Mouse (Mus musculus) midbrain, embryonic 10.5 days (tissue): ENCODE results near the gene Ndufaf7. TPM values are rescaled to one million over a fixed set of nuclear protein-coding genes. Genes with fewer than 3 reads are reported as not detected.

Source experiments
- DNase-seq: peaks from one replicate; pipeline ENCODE4 v3.0.0-alpha.2; 2017; ENCODE audit warnings: low spot score
- H3K27ac ChIP-seq: fragments of 300-500 bp; sonication (generic); replicated peaks from 2 replicates; pipeline ENCODE4 v1.5.1; 2016; ENCODE audit warnings: mild to moderate bottlenecking
- H3K27me3 ChIP-seq: fragments of 300-500 bp; sonication (generic); 2 replicates; pipeline ENCODE4 v1.6.1; 2016; ENCODE audit warnings: low read depth, mild to moderate bottlenecking; ENCODE audit not compliant: poor library complexity, severe bottlenecking
- H3K36me3 ChIP-seq: fragments of 300-500 bp; sonication (generic); 2 replicates; pipeline ENCODE4 v1.6.1; 2016; ENCODE audit warnings: mild to moderate bottlenecking, moderate library complexity
- H3K4me1 ChIP-seq: fragments of 300-500 bp; sonication (generic); 2 replicates; pipeline ENCODE4 v1.6.1; 2016
- H3K4me3 ChIP-seq: fragments of 300-500 bp; sonication (generic); 2 replicates; pipeline ENCODE4 v1.5.1; 2016; ENCODE audit warnings: mild to moderate bottlenecking, moderate library complexity
- H3K9me3 ChIP-seq: fragments of 300-500 bp; sonication (generic); replicated peaks from 2 replicates; pipeline ENCODE4 v1.6.1; 2016; ENCODE audit warnings: mild to moderate bottlenecking
- WGBS: fragments of 180-500 bp; shearing (Covaris S2); methylation state at CpG from one replicate; pipeline ENCODE4 v1.1.7; 2016; 5-methylcytosine and 5-hydroxymethylcytosine counted together
- polyA plus RNA-seq: library from polyadenylated mRNA; unstranded; fragments of >200 nt; fragmentation: Nextera tagmentation; extraction: Ambion mirVana; gene quantifications from 2 replicates; pipeline ENCODE4 v1.2.1, GENCODE M21; 2016

Ndufaf7 gene
- polyA plus RNA-seq, 1 experiment from 2014 or later: 55.7 TPM

DNA sequence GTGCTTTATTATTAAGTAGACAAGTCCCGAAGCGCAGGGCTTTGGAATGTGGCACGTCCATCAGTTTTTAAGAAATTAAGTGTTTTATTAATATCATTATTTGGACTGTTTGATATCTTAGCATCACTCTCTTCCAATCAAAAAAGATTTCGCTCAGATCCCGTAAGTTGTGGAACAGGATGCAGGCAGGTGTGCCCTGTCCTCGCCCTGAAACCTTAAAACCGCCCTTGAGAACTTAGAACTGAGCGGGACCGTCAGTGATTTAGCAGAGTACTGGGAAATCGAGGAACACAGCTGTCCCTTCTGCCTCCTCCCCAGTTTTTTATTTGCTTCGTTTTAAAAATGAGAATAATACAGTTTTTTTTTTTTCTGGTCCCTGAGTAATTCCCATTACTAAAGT lies 20.0 kb upstream of the Ndufaf7 start:
- Histone ChIP-seq H3K27me3 (no peaks in the 10 kb centered on the region), H3K9me3 (no peaks in the 10 kb centered on the region), H3K4me1 (peaks cover 21% of the 10 kb centered on the region), H3K27ac (peak overlapping the region; percentile 90), H3K36me3 (peaks cover 39% of the 10 kb centered on the region), H3K4me3 (peak overlapping the region; percentile 83)
- WGBS: 5% methylated on average over 11 of the region's 11 CpGs
- no peak for DNase-seq

- Histone ChIP-seq H3K36me3 (peaks cover 47% of the 10 kb centered on the region), H3K4me3 (peak overlapping the region; percentile 83), H3K4me1 (peaks cover 21% of the 10 kb centered on the region), H3K27ac (no peak overlapping the region), H3K9me3 (no peaks in the 10 kb centered on the region), H3K27me3 (no peaks in the 10 kb centered on the region)
- no peak for DNase-seq
- 47% methylated on average over 6 of the region's 6 CpGs for WGBS
These were observed 19.2 kb upstream of the Ndufaf7 start for GRCm38 (mm10) chr17:78917696-78918095.

DNA sequence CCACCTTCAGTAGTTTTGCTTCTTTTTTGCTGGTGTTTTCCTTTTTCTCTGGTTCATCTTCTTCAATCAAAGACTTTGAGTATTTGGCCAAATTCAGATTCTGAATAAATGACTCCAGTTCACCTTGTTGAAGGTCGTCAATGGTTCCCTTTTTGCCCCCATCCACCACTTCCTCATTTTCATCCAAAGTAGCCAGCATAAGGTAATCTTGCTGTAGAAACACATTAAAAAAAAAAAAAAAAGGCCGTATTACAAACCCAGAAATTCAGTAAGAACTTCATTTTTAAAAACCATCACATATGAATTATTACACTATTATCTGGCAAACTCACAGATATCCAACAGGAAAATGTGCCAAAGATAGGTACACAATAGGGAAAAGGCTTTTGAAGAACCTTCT lies 1.1 kb upstream of the Ndufaf7 start:
- Histone ChIP-seq H3K27me3 (no peaks in the 10 kb centered on the region), H3K36me3 (peaks cover 53% of the 10 kb centered on the region), H3K4me3 (peak overlapping the region; percentile 86), H3K9me3 (no peaks in the 10 kb centered on the region), H3K4me1 (peaks cover 23% of the 10 kb centered on the region), H3K27ac (no peak overlapping the region)
- no peak for DNase-seq
- 92% methylated on average over 2 of the region's 2 CpGs for WGBS

DNA sequence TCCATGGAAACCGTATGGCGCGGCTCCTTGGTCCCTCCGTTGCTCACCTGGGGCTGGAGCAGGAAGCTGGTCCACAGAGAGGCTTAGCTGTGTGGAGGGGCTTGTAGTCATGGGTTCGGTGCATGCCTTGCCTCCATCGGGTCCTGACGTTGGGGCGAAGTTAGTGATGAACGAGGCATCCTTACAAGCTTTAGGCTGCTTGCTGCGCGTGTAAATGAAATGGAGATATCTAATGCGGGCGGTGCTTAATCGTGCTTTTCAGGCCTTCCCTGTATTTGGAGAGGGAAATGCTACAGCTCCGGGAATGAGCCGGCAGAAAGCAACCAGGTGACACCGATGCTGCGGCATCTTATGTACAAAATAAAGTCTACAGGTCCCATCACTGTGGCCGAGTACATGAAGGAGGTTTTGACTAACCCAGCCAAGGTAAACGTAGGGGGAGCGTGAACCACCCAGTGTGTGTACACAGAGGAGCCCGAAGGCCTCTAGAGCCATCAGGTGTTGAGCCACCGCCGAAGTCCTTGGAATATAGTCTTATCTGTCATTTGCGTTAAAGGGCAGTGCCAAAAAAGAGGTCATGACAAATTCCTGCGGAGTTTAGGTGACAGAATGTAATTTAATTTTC lies 405 bp downstream of the Ndufaf7 start:
- Histone ChIP-seq H3K4me3 (peak overlapping the region; percentile 86), H3K27me3 (no peaks in the 10 kb centered on the region), H3K36me3 (peaks cover 48% of the 10 kb centered on the region), H3K4me1 (peaks cover 23% of the 10 kb centered on the region), H3K27ac (peak overlapping the region; percentile 84), H3K9me3 (no peaks in the 10 kb centered on the region)
- WGBS: 10% methylated on average over 26 of the region's 26 CpGs
- no peak for DNase-seq

- DNase-seq: no peak
- no peaks in the 10 kb centered on the region for H3K27me3 ChIP-seq
- H3K27ac ChIP-seq: no peak overlapping the region
- no peak overlapping the region for H3K4me3 ChIP-seq
- WGBS: 96% methylated on average over 4 of the region's 4 CpGs
- H3K4me1 ChIP-seq: peaks cover 22% of the 10 kb centered on the region
- peaks cover 47% of the 10 kb centered on the region for H3K36me3 ChIP-seq
- no peaks in the 10 kb centered on the region for H3K9me3 ChIP-seq
These were observed 2.0 kb downstream of the Ndufaf7 start for GRCm38 (mm10) chr17:78938927-78939326.

DNA sequence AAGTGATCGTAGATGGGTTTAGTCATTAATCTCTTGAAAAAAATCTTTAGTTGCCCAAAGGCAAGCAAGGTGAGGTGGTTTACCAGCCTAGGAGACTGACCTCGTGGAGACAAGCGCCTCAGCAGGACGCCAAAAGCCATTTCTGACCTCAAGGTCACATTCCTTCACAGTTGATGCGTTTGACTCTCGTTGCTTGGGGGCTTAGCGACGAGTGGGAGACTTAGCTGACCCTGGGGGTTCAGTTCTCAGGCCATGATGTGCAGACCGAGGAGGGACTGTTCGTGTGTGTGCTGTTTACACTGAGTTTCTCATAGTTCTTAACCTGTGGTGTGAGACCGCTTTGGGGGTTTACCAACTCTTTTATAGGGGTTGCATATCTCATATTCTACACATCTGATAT lies 5.6 kb downstream of the Ndufaf7 start:
- H3K27ac ChIP-seq: no peak overlapping the region
- H3K4me3 ChIP-seq: no peak overlapping the region
- WGBS: 52% methylated on average over 11 of the region's 11 CpGs
- no peaks in the 10 kb centered on the region for H3K9me3 ChIP-seq
- no peaks in the 10 kb centered on the region for H3K27me3 ChIP-seq
- peaks cover 5% of the 10 kb centered on the region for H3K4me1 ChIP-seq
- H3K36me3 ChIP-seq: peaks cover 54% of the 10 kb centered on the region
- no peak for DNase-seq

GRCm38 (mm10) chr17:78951225-78951624 lies 14.3 kb downstream of the Ndufaf7 start:
- Histone ChIP-seq H3K27me3 (no peaks in the 10 kb centered on the region), H3K4me3 (no peak overlapping the region), H3K9me3 (no peaks in the 10 kb centered on the region), H3K4me1 (no peaks in the 10 kb centered on the region), H3K36me3 (peaks cover 96% of the 10 kb centered on the region), H3K27ac (no peak overlapping the region)
- no peak for DNase-seq
- 92% methylated on average over 5 of the region's 5 CpGs for WGBS

DNA sequence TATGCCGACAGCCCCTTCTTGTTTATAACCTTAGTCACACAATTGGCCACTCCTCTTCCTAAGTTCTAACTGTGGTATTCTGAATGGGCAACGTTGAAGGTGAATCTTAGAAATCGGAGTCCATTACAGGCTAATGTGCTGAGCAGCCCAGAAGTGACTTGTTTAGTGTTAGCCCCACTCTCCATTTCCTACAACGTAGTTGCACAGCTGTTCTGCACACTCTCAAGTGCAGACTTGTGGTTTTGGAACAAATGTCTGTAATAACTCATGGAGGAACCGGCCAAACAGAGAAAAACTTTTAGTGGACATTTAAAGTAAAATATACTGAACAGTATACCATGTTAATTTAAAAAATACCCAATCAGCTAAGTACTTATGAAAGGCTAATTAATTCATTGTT lies 15.1 kb downstream of the Ndufaf7 start:
- peaks cover 96% of the 10 kb centered on the region for H3K36me3 ChIP-seq
- no peak overlapping the region for H3K27ac ChIP-seq

GRCm38 (mm10) chr17:78953240-78953639 lies 16.3 kb downstream of the Ndufaf7 start:
- no peak overlapping the region for H3K4me3 ChIP-seq
- H3K9me3 ChIP-seq: no peaks in the 10 kb centered on the region
- H3K27me3 ChIP-seq: no peaks in the 10 kb centered on the region
- H3K36me3 ChIP-seq: peaks cover 95% of the 10 kb centered on the region
- H3K27ac ChIP-seq: no peak overlapping the region
- 92% methylated on average over 8 of the region's 8 CpGs for WGBS
- DNase-seq: no peak
- H3K4me1 ChIP-seq: no peaks in the 10 kb centered on the region

More for the DNA sequence above, 15.1 kb downstream of the Ndufaf7 start:
- WGBS: 97% methylated on average over 5 of the region's 5 CpGs
- H3K4me1 ChIP-seq: no peaks in the 10 kb centered on the region
- no peak overlapping the region for H3K4me3 ChIP-seq
- no peaks in the 10 kb centered on the region for H3K27me3 ChIP-seq
- H3K9me3 ChIP-seq: no peaks in the 10 kb centered on the region
- DNase-seq: no peak

- no peaks in the 10 kb centered on the region for H3K4me1 ChIP-seq
- H3K27ac ChIP-seq: no peak overlapping the region
- no peak overlapping the region for H3K4me3 ChIP-seq
- peaks cover 91% of the 10 kb centered on the region for H3K36me3 ChIP-seq
- H3K9me3 ChIP-seq: no peaks in the 10 kb centered on the region
- no peaks in the 10 kb centered on the region for H3K27me3 ChIP-seq
- DNase-seq: no peak
- WGBS: 88% methylated on average over 6 of the region's 6 CpGs
These were observed 22.5 kb downstream of the Ndufaf7 start for GRCm38 (mm10) chr17:78959473-78959872.

DNA sequence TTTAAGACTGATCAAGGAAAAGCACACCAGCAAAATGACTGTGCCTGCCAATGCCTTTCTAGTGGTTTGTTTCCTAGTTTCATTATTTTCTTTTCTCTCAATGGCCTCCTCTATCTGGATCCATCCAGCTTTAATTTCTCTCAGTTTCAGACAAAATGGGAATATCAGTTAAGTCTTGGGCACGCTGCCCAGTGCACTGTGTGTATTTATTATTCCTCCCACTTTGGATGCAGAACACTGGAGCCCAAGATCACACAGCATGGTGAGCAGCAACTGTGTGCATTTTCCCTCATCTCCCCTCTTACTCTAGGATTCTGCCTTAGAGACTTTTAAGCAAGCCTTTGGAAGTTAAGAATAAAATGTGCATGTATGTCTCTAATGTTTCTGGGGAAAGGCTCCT lies 27.5 kb downstream of the Ndufaf7 start:
- DNase-seq: no peak
- 98% methylated on average over 1 of the region's 1 CpGs for WGBS
- Histone ChIP-seq H3K9me3 (no peaks in the 10 kb centered on the region), H3K36me3 (peaks cover 84% of the 10 kb centered on the region), H3K4me3 (no peak overlapping the region), H3K27me3 (no peaks in the 10 kb centered on the region), H3K4me1 (no peaks in the 10 kb centered on the region), H3K27ac (no peak overlapping the region)

DNA sequence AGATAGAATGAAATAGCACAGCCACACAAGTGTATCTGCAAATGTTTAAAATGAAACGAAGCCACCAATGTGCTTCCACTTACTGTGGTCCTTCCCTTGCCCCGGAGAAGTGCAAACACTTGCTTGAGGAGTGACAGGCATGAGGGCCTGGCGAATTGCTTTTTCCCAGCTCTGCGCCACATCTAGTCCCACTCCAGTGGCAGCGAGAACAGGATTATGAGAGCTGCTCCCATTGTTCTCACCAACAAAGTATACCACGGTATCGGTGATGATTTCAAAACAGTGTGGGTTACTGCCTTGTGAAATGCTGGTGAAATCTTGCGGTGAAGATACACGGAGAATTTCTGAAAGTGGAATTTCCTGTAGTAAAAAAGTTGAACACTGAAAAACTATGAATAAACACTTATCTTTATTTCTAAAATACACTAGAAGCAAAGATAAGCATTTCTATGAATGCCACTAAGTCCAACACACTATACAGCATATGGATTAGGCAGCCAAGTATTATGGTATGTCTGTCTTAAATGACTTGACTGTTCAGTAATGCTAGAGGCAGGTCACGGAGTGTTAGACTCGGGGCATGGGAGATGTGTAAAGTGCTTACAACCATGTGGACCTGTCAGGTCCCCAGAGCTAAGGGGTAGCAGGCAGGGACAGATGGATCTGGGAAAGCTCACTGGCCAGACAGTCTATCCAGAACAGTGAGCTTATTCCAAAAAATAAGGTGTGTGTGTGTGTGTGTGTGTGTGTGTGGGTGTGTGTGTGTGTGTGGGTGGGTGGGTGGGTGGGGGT lies 29.4 kb downstream of the Ndufaf7 start:
- Histone ChIP-seq H3K27me3 (no peaks in the 10 kb centered on the region), H3K27ac (no peak overlapping the region), H3K4me3 (no peak overlapping the region), H3K4me1 (no peaks in the 10 kb centered on the region), H3K9me3 (no peaks in the 10 kb centered on the region), H3K36me3 (peaks cover 82% of the 10 kb centered on the region)
- 97% methylated on average over 11 of the region's 11 CpGs for WGBS
- DNase-seq: no peak

DNA sequence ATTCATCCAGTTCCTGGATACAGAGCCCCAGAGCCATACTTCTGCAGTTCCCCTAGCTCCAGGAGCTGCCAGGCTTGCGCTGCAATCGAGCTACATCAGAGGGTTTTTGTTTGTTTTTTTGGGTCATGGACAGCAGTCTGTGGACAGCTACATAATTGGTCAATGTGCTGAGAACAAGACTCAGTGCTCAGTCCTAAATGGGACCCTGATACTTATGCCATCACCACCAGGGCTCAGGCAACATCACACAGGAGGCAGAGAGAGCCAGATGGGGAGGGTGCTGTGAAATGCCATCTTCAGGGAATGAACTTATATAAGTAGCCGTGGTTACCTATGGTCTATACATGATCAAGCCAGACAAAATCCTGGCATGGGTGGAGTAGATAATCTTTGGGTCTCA lies 31.6 kb downstream of the Ndufaf7 start:
- H3K27me3 ChIP-seq: no peaks in the 10 kb centered on the region
- no peak overlapping the region for H3K27ac ChIP-seq
- H3K36me3 ChIP-seq: peaks cover 85% of the 10 kb centered on the region
- no peak for DNase-seq
- no peaks in the 10 kb centered on the region for H3K9me3 ChIP-seq
- 78% methylated on average over 3 of the region's 3 CpGs for WGBS
- H3K4me3 ChIP-seq: no peak overlapping the region
- no peaks in the 10 kb centered on the region for H3K4me1 ChIP-seq
